Mouse (Mus musculus): ENCODE data around the gene Epb41. TPM values are rescaled to one million over a fixed set of nuclear protein-coding genes. Genes with fewer than 3 reads are reported as not detected.

Epb41 gene
- total RNA-seq, 2 experiments from 2014 or later: 755 to 895 TPM

DNA sequence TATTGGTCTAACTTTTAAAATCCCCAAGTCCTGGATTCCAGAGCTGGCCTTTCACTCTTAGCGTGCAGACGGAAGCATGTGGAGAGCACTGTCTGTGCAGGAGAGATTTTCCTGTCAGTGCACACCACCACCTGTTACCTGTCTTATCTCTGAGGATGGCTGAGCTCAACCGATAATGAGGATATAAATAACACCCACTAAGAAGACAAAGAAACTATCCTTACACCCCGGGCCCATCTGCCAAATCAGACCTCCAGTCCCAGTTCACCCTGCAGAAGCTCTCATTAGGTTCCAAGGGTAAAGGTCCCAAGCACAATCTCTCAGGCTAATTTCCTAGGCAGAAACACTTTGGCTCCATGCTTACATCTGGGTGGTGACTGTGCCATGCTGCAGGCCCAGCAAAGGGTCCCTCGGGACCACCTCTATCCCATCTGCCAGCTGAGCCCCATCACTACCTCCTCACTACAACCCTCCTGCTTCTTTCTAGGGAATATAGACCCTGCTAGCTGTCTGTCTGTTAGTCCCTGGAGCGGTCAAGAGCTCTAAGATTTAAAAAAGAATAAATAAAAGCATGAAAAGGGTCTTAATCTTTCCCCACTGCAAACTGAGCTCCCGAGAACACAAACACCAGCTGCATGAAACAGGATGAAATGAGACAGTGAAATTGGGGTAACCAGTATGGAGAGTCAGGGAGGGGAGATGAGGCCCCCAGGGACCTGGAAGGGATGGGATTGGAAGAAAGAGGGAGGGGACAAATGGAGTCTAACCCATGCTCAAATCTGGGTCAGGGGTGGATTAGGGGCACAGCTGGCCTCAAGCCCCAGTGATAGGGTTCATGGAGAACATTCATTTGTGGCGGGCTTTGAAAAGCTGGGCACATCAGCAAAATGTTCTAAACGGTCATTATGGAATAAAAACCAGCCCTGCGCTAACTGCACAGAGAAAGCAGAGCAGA, 23.5 kb downstream of the Epb41 start:
- no peak for ATAC-seq (replicated peaks; ENCODE audit: low FRiP score, poor library complexity, severe bottlenecking)

DNA sequence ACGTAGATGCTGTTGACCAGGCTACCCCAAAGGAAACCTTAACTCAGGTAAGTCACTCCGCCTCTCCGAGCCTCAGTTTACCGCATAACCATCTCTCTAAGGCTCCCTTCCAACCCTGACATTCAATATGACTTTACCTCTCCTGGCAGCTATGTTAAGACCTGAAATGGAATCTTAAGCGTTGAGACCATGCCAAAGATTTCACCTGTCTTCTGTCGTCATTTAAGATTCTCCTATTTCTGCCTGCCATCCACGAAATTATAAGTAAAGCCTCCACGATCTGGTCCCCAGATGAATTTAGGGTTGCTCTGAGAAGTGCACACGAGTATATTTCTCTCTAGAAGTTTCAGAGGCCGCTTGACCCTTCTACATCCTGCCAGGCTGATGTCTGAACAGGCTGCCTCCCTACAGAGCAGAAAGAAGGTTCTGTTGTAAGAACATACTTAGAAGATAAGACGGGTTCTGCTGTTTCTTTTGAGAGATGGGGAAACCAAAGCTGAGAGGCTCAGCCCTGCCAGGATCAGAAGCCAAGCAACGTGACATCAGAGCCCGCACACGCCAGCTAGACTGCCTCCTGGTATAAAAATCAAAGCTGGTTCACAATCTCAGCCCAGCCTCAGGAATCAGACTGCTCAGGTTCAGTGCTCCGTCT, 25.4 kb downstream of the Epb41 start:
- ATAC-seq (replicated peaks; ENCODE audit: low FRiP score, poor library complexity, severe bottlenecking): 0 out of 2 replicates have a peak, but pooled peaks have one; percentile 21

DNA sequence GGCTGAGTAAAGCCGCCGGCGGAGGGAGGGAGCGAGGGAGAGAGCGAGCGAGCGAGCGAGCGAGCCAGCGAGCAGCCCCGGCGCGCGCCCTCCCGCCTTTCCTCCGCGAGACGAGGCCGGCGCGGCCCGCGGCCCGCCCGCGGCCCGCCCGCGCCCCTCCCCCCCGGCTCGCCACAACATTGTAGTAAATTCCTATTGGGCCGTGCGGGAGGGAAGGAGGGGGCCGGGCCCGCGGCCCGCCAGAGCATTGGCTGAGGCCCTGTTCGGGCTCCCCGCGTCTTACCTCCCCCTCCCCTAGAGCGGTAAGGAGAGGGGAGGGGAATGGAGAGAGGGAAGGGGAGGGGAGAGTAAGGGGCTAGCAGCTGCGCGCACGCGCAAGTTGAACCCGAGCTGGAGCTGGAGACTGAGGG, 26.1 kb downstream of the Epb41 start:
- ATAC-seq (replicated peaks; ENCODE audit: low FRiP score, poor library complexity, severe bottlenecking): peak; percentile 88

DNA sequence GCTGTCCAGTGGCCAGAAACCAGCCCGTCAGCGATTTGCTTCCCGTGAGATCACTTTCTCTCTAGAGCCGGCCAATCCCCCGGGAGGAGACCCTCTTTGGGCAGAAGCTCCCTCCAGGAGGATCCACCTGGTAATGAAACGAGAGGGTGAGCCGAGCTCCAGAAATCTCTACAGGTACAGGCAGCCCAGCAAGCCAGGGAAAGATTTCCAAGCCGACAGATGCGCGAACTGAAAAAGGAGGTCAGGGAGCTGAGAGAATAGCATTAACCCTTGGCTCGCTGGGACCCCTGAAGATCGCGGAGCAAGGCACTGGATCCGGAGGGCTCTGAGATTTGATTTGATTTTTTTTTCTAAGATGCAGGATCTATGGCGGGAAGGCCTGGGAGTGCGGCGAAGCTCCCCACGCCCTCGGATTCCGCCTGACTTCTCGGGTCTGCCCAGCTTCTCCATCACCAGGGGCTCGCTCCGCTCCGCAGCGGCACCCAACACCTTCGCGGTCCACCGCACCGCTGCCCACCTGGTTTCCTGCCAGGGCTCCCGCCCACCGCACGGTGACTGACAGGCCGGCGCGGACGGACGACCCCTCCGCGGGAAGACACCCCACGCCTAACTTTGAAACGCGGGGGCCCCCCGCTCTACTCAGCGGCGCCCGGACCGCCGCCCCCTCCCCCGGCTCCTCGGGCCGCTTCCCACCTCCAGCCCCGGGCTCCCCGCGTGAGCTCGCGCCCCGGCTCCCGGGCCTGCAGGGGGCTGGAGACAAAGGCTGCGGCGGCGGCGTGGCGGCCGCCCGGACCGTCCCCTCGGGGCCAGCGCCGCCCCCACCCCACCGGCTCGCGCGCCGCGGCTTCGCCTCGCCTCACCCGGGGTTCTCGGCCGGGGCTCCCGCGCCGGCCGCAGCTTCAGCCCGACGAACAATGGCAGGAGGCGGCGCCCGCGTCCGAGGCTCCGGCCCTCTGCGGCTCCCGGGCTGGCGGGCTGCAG, 26.8 kb downstream of the Epb41 start:
- no peak for ATAC-seq (replicated peaks; ENCODE audit: low FRiP score, poor library complexity, severe bottlenecking)

DNA sequence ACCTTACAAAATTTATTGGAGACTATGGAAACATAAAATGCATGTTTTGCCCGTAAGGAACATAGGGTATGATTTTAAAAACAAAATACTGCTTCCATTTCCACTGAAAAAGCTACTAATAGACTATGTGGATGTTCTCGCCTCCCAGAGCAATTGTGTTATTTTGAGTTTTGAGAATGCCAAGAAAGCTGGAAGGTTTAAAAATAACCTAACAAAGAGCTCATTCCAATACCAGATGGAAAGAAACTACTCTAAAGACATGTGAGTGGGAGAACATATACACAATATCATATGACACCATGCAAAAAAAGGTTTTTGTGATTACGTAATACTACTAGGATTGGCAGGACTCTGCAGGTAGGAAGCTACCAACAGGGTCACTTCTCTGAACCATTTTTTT, 31.4 kb downstream of the Epb41 start:
- no peak for ATAC-seq (replicated peaks; ENCODE audit: low FRiP score, poor library complexity, severe bottlenecking)

DNA sequence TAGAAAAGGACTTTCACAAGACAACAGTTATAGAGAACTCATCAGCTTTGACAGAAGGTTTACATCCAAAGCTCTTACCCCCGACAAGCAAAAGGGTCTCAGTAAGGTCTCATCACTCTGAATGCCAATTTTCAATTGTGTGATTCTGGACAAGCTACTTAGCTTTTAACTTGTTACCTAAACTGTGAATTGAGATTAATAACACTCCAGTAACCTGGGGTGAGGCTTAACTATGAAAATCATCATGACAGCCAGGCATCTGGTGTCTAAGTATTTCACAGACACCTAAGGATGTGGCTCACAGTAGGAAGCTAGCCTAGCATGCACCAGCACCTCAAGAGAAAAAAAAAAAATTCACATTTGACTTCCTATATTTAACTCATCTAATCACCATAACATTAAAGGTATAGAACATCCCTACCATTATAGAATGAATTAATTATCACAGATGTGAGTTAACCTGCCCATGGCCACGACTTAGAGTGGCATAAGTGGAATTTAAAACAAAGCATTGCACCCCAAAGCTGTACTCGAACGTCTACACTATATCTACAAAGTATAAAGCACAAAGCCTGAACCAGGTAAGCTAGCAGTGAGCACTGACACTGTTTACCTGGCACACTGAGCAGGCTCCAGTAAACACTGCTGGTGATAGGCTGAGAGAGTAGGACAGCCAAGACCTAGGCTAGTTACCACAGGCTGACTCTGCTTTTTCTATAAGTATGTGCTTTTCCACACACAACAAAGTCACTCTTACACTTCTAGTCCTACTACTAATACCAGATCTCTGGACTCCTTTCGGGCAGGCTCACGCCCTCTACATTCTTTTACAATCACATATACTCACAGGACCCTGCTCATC, 33.4 kb downstream of the Epb41 start:
- no peak for ATAC-seq (replicated peaks; ENCODE audit: low FRiP score, poor library complexity, severe bottlenecking)

DNA sequence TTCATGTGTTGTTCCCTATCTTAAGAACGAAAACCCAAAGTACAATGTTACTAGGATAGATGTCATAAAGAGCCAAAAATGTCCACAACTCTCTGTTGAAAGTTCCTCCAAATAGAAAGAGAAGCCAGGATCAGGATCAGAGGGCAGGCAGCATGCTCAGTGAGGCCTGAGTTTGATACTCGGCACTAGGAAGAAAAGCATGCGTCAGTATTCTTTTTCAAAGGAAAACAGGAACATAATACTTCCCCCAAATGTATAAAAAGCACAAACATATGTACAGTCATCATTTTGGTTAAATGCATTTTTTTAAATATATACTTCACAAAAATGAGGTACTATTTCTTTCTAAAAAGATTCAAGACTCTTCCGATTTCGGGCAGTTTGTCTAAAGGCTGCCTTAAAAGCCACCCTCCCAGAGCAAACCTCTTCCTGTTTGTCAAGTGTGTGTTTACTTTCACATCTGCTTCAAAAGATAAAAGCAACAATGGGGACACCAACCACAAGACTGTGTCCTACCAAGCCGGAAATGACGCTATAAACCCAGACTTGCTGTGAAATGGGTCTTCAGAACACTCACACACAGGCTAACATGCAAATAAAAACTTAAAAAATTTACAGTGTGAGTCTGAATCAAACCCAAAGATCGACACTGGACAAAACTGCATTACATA, 35.0 kb downstream of the Epb41 start:
- ATAC-seq (replicated peaks; ENCODE audit: low FRiP score, poor library complexity, severe bottlenecking): peak; percentile 62

DNA sequence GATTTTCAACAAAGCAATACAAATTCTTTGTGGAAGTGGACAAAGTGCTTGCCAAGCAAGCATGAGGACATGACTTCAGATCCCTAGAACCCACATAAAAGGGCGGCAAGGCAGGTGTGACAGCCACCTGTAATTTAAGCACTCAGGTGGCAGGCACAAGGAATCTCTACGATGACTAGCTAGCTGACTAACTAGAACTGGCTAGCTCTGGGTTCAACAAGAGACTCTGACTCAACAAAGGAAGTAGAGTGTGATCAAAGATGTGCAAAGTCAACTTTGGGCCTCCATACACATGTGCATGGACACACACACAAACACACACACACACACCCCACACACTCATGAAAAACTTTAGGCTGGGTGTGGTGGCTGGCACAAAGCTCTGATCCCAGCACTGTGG, 35.6 kb downstream of the Epb41 start:
- ATAC-seq (replicated peaks; ENCODE audit: low FRiP score, poor library complexity, severe bottlenecking): 0 out of 2 replicates have a peak, but pooled peaks have one; percentile 35

DNA sequence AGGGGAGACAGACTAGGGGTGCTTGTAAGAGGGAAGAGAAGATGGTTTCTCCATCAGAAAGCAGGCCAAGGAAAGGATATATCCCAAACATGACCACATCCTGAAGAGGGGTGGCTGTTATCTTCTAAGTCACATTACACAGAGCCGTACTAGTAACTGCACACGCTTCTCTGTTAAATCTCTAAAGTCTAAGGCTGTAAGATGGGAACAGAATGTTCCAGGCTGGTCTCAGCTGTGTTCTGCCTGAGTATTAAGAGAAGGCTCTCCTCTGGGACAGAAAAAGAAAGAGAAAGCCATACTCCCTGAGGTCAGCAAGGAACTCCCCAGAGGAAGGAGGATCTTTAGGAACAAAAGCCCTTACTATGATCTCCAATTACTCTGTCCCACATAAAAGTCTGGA, 36.3 kb downstream of the Epb41 start:
- no peak for ATAC-seq (replicated peaks; ENCODE audit: low FRiP score, poor library complexity, severe bottlenecking)

DNA sequence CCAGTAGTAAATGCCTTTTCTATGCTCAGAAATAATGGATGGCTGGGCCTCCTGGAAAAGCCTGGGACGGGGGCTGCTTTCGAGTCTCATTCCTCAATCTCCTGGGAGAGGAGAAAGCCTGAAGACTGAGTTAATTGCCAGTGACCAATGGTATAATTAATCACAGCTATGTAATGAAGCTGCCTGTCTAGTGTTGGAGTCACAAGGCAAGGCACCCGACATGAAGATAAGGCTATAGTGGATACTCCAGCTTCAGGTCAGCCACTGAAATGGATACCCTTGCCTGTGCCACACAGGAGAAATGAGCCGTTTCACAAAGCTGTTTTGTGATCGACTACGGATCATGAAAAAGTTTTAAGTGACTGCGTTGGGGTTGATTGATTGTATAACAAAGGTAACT, 37.1 kb downstream of the Epb41 start:
- ATAC-seq (replicated peaks; ENCODE audit: low FRiP score, poor library complexity, severe bottlenecking): no peak

DNA sequence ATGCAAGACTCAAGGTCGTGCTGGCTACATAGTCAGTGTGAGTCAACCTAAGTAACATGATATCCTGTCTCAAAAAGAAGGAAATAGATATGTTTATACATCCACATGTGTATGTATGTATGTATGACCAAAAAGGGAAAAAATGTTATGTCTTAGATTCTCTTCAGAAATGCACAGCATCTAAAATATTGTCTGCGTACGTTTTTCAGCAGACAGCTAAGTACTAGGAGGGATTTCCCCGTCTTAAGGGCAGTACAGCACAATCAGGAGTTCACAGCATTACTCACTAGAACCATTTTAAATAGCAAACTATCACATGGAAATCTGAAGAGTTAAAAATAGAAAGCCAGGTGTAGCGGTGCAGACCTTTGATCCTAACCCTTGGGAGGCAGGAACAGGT, 38.0 kb downstream of the Epb41 start:
- ATAC-seq (replicated peaks; ENCODE audit: low FRiP score, poor library complexity, severe bottlenecking): no peak

DNA sequence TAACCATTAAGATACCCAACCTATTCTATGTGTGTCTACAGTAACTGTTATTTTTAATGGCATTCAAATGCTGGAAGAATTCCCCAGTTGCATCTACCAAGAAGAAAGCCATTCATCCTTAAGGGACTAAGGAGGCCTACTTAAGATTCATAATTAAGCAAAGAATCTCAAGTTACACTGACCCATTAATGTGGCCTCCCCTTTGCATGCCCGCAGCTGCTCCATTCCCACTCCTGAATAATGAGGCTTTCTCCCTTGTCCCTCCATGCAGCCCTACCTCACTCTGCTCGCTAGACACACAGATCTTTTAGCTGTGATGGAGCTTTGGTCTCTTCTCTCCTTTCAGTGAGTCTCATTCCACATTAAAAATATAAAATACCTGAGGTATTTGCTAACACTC, 40.9 kb downstream of the Epb41 start:
- no peak for ATAC-seq (replicated peaks; ENCODE audit: low FRiP score, poor library complexity, severe bottlenecking)

DNA sequence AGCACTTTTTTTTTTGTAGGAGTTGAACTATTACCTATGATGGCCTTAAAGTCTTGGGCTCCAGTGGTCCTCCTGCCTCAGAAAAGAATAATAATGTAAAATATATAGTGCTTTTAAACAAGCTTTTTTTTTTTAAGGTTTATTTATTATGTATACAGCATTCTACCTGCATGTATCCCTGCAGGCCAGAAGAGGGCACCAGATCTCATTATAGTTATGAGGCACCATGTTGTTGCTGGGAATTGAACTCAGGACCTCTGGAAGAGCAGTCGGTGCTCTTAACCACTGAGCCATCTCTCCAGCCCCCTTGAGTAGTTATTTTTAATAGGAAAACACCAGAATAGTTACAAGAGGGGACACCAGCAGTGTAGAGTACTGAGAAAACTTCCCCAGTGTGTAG, 41.9 kb downstream of the Epb41 start:
- no peak for ATAC-seq (replicated peaks; ENCODE audit: low FRiP score, poor library complexity, severe bottlenecking)

DNA sequence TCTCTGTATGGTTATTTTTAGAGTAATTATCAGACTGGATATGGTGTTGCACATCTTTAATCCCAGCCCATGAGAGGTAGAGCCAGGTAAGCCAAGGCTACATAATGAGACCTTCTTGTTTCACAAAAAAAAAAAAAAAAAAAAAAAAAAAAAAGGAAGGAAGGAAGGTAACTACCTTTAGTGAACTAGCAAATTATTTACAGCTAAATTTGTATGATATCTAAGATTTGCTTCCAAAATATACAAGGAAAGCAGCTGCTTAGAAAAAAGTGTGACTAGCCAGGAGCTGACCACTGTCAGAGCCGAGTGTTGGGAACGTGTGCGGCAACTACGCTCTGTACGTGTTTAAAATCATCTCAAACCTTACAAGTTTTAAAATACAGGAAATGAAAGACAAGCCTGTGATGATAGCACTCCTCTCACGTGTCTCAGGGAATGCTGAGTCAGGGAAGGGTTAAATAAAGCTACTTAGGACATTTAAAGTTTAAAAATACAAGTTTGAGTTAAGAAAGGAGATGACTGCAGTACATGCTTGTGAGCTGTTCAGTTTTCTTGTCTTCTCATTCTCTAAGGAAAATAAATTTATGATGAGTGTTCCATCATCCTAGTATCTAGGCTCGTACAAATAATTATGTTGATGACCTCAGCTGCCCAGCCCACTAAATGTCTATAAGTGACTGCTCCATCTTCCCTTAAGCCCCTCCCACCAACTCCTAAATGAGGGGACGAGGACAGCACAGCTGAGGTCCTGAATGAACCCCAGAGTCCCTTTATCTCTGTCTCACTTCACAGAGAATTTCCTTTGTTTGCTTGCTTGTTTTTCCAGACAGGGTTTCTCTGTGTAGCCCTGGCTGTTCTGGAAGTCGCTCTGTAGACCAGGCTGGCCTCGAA, 45.0 kb downstream of the Epb41 start:
- ATAC-seq (replicated peaks; ENCODE audit: low FRiP score, poor library complexity, severe bottlenecking): no peak

DNA sequence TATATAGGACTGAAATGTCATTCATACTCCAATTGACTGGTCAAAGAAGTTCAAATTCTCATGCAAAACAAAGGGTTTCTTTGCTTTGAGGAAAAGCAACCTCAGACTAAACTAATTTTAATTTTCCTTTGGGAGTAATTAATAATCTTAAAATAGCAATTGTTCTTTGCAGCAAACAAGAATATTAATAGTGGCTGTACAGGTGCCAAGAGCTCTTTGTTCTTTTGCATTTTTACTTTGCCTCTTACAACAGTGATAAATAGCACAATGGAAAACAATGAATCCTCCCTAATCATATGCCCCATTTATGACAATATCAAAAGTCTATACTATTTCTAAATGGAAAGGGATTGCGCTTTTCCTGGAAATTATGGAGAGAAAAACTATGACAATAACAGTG, 47.3 kb downstream of the Epb41 start:
- no peak for ATAC-seq (replicated peaks; ENCODE audit: low FRiP score, poor library complexity, severe bottlenecking)

DNA sequence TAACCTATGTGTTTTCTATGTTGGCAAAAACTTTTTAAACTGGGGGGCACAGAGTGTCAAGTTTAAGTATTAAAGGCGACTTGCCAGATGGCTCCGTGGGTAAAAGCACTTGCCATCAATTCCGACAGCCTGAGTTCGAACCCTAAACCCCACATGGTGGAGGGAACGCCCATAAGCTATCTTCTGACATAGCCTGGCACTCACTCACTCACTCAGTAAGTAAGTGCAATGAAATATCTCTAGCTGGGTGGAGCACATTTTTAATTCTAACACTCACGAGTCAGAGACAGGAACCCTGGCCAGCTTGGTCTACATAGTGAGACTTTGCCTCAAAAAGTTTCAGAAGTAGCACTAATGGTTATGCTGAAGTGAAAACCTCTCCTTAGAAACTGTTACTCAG, 48.0 kb downstream of the Epb41 start:
- peak; percentile 84 for ATAC-seq (replicated peaks; ENCODE audit: low FRiP score, poor library complexity, severe bottlenecking)

DNA sequence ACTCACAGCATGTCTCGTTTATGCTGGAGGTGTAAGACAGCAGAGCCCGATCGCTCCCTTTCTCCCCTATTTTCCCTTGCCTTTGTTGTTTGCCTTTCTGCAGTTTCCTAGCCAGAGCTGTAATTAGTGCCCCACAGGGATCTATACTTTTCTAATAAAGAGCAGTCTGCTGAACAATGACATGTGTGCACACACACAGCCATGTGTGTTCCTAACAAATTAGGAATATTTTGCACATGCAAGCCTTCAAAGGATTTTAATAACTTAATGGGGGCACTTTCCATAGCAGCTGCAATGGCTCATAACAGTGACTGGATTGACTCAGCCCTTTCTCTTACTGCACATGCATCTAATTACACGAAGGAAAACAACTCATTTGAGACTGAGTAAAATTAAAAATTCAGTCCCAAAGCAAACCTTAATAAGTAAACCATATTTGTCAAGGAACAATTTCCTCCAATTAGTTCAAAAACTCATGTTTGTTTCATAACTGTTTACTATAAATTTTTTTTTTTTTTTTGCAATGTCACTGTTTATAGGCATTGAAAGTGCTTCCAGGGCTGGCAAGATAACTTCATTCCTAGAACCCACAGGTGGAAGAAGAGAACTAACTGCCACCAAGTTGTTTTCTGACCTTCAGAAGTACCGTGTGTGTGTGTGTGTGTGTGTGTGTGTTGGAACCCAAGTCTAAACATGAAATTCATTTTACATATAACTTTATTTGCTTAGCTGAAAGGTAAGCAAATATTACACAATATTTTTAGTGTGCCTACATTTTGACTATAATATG, 49.2 kb downstream of the Epb41 start:
- ATAC-seq (replicated peaks; ENCODE audit: low FRiP score, poor library complexity, severe bottlenecking): peak; percentile 67

All from erythroid progenitor cell, adult 5-6 weeks (primary cell).